Mouse (Mus musculus) limb, embryonic 15.5 days (tissue): ENCODE data around the gene Saa1. TPM values are rescaled to one million over a fixed set of nuclear protein-coding genes. Genes with fewer than 3 reads are reported as not detected.
"Not testable (repeated sequence)": the region's sequence is repeated elsewhere in the genome, so short reads cannot be mapped to it uniquely, and the experiment has no call there.

Experiments used
- ATAC-seq: fragments of 200-750 bp; cut with Nextera tagmentation; 2 replicates; pipeline ENCODE4 v1.8.0; 2017; ENCODE audit warnings: low read depth, moderate TSS enrichment; ENCODE audit not compliant: insufficient number of reproducible peaks, low FRiP score, low TSS enrichment
- H3K27ac ChIP-seq: fragments of 300-500 bp; sonication (generic); 2 replicates; pipeline ENCODE4 v1.5.1; 2015; ENCODE audit warnings: moderate library complexity, mild to moderate bottlenecking, inconsistent platforms
- H3K27me3 ChIP-seq: fragments of 300-500 bp; sonication (generic); 2 replicates; pipeline ENCODE4 v1.6.1; 2015; ENCODE audit warnings: inconsistent platforms
- H3K36me3 ChIP-seq: fragments of 300-500 bp; sonication (generic); 2 replicates; pipeline ENCODE4 v1.6.1; 2015; ENCODE audit warnings: inconsistent platforms
- H3K4me1 ChIP-seq: fragments of 300-500 bp; sonication (generic); 2 replicates; pipeline ENCODE4 v1.6.1; 2015; ENCODE audit warnings: inconsistent platforms
- H3K4me2 ChIP-seq: fragments of 300-500 bp; sonication (generic); 2 replicates; pipeline ENCODE4 v1.6.1; 2015; ENCODE audit warnings: mild to moderate bottlenecking, inconsistent platforms
- H3K4me3 ChIP-seq: fragments of 300-500 bp; sonication (generic); 2 replicates; pipeline ENCODE4 v1.5.1; 2015; ENCODE audit warnings: mild to moderate bottlenecking, inconsistent platforms
- H3K9ac ChIP-seq: fragments of 300-500 bp; sonication (generic); 2 replicates; pipeline ENCODE4 v1.6.1; 2015; ENCODE audit warnings: inconsistent platforms
- H3K9me3 ChIP-seq: fragments of 300-500 bp; sonication (generic); 2 replicates; pipeline ENCODE4 v1.6.1; 2016; ENCODE audit warnings: inconsistent platforms
- WGBS: fragments of 180-500 bp; shearing (Covaris S2); methylation state at CpG from one replicate; pipeline ENCODE4 v1.1.7; 2015; 5-methylcytosine and 5-hydroxymethylcytosine counted together
- polyA plus RNA-seq: library from polyadenylated mRNA; unstranded; fragments of >200 nt; fragmentation: Nextera tagmentation; extraction: Ambion mirVana; gene quantifications from 2 replicates; pipeline ENCODE4 v1.2.1, GENCODE M21; 2015

Saa1 gene
- 1.2 and 1.9 TPM in 2 replicates for polyA plus RNA-seq

DNA sequence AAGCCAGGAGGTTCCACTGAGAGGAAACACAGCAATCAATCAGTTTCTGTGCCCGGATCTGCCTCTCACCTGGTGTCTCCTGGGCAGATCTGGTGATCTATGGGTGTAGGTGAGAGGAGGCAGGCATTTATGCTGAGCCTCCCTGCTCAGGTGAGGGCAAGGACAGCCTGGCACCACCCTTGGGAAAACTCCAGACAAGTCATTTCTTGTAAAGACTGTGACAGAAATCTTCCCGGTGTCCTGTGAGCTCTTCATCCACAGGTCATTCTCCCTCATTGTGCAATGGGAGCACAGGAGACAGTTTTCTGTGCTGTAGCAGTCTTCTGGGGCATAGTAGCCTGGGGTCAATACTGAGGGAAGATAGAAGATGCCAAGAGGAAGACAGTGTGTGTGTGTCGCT lies at the start of gene Saa1:
TSS of gene Saa1 (minus strand) at position 101 of the 400 bp plus-strand sequence.
- H3K4me1 ChIP-seq, H3K9ac ChIP-seq, H3K27ac ChIP-seq, H3K4me3 ChIP-seq, H3K4me2 ChIP-seq, H3K9me3 ChIP-seq, ATAC-seq, H3K36me3 ChIP-seq, H3K27me3 ChIP-seq: not testable (repeated sequence)
- WGBS = 60% methylated on average over 3 of the region's 3 CpGs

DNA sequence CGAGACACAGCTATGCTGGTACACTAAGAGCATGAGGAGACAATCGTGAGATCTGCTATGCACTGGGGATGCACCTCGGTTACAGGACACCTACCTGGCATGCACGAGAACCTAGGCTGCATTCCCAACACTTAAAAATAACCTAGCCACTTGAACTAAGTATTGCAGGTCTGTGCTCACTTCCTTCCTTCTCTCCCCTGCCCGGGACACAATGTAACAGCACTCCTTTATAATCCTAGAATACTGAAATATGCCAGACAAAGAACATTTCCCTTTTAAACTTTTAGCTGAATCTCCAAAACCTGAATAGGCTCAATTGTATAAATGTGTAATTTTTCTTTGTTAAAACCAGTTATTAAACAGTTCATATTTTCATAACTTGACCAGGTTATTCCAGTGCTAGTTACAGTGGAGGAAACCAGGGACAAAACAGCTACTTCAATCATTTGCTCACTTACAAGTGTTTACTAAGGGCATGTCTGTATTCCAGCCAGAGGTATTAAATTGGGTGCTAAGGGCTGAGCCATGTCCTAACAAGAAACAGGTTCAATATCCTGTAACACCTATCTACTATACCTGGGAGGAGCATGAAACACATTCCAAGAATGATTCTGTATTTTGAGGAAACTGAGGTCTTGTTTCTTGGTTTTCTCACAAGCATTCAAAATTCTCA lies 46.5 kb upstream of the Saa1 start:
- H3K27ac ChIP-seq = no peak overlapping the region
- H3K9me3 ChIP-seq = no peaks in the 10 kb centered on the region
- no peak overlapping the region for H3K9ac ChIP-seq
- H3K36me3 ChIP-seq = peaks cover 48% of the 10 kb centered on the region
- no peak for ATAC-seq
- peaks cover 4% of the 10 kb centered on the region; the same call in 1 of the 2 replicates for H3K4me1 ChIP-seq
- H3K4me3 ChIP-seq = no peak overlapping the region
- WGBS = 86% methylated on average over 5 of the region's 5 CpGs
- H3K4me2 ChIP-seq = no peak overlapping the region
- no peaks in the 10 kb centered on the region for H3K27me3 ChIP-seq

DNA sequence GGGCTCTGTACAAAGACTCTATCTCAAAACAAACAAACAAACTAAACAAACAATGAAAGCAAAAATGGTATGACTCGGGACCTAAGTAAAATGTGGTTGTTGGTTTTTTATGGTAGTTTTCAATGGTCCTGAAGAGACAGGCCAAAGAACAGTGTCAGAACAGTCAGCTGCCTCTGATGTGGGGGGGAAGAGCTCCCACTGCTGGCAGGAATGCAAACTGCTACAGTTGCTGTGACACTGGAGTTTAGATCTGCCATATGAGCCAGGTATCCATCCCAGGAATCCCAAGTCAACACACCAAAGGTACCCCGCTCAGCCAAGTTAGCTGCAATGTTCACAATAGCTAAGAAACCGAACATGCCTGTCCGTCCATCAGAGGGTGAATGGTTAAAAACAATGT lies 27.9 kb upstream of the Saa1 start:
- Histone ChIP-seq H3K4me1 (no peaks in the 10 kb centered on the region), H3K27ac (no peak overlapping the region), H3K36me3 (peaks cover 86% of the 10 kb centered on the region), H3K9ac (no peak overlapping the region), H3K4me3 (no peak overlapping the region), H3K27me3 (no peaks in the 10 kb centered on the region), H3K9me3 (no peaks in the 10 kb centered on the region), H3K4me2 (no peak overlapping the region)
- ATAC-seq = no peak
- WGBS = 60% methylated on average over 4 of the region's 4 CpGs

DNA sequence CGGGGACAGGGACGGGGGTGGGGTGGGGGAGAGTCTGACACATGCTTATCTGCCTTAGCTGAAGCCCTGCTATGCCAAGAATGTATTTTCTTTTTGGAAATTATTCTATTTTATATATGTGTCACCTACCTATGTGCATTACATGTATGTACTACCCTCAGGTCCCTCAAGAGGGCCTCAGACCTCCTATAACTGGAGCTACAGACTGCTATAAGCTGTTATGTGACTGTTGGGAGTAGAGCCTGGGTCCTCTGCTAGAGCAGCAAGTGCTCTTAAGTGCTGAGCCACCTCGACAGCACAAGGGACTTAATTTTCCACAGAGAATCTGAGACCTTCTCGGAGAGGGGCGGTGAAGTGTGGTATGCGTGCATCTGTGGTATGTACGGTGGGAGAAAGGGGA lies 25.7 kb upstream of the Saa1 start:
- no peak for ATAC-seq
- H3K4me1 ChIP-seq = no peaks in the 10 kb centered on the region
- no peaks in the 10 kb centered on the region for H3K9me3 ChIP-seq
- H3K36me3 ChIP-seq = peaks cover 82% of the 10 kb centered on the region
- no peak overlapping the region for H3K4me3 ChIP-seq
- no peaks in the 10 kb centered on the region for H3K27me3 ChIP-seq
- 90% methylated on average over 7 of the region's 7 CpGs for WGBS
- H3K27ac ChIP-seq = no peak overlapping the region
- no peak overlapping the region for H3K9ac ChIP-seq
- H3K4me2 ChIP-seq = no peak overlapping the region

DNA sequence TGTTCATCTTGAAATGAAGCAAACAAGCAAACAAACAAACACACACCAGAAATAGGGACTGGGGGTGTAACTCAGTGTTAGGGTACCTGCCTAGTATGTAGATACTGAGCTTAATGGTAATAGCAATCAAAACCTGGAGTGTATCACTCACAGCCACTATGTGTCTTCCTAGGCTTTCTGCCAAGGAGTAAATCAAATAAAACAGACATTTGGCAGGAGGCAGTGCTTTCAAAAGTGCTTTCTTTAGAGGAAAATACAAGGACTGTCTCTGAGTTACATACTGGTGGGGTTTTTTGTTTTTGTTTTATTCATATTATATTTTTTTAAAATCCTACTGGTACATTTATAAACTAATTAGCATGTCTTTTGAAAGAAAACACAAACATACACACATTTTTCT lies 24.6 kb upstream of the Saa1 start:
- ATAC-seq = no peak
- Histone ChIP-seq H3K9me3 (no peaks in the 10 kb centered on the region), H3K4me2 (no peak overlapping the region), H3K4me3 (no peak overlapping the region), H3K36me3 (peaks cover 82% of the 10 kb centered on the region), H3K27me3 (no peaks in the 10 kb centered on the region), H3K9ac (no peak overlapping the region), H3K4me1 (no peaks in the 10 kb centered on the region), H3K27ac (no peak overlapping the region)

DNA sequence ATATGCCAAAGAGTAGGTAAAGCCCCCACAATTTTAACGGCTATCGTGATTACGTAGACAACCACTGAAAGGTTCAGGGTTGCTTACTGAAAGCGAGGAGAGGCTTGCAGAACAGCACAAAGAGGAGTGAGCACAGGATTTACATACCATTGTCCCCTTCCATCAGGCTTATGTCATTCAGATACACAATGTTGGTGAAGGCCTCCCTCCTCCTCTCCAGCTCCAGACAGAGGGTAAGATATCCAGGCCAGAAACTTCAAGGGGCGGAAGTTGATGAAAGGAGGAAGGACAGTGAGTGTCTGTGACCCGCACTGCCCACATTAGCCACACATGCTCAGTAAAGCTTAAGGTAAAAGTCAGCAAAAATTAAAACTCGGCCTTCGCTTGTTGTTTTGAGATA lies 21.9 kb upstream of the Saa1 start:
- Histone ChIP-seq H3K27me3 (no peaks in the 10 kb centered on the region), H3K4me1 (no peaks in the 10 kb centered on the region), H3K27ac (no peak overlapping the region), H3K9me3 (no peaks in the 10 kb centered on the region), H3K4me2 (no peak overlapping the region), H3K4me3 (no peak overlapping the region), H3K9ac (no peak overlapping the region), H3K36me3 (peaks cover 79% of the 10 kb centered on the region)
- 96% methylated on average over 8 of the region's 8 CpGs for WGBS
- no peak for ATAC-seq

DNA sequence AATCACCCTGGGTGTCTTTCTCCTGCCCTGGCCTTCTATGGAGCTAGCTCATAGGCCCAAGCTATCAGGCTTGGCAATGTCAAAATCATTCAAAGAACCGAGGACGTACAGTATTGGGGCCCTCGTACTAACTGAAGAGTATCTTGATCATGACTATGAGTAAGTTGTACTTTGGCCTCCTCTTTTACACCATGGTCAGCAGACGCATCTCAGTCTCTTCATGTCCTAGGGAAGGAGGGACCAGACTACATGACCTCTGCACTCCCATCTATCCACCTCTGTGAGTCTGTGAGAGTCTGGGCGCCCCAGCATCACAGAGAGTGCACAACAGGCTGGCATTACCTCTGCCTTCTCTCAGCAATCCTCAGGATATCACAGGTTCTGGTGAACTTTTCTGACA lies 19.8 kb upstream of the Saa1 start:
- no peak overlapping the region for H3K27ac ChIP-seq
- no peaks in the 10 kb centered on the region for H3K9me3 ChIP-seq
- no peaks in the 10 kb centered on the region for H3K4me1 ChIP-seq
- H3K27me3 ChIP-seq = no peaks in the 10 kb centered on the region
- no peak overlapping the region for H3K9ac ChIP-seq
- ATAC-seq = no peak
- H3K4me3 ChIP-seq = no peak overlapping the region
- no peak overlapping the region for H3K4me2 ChIP-seq
- H3K36me3 ChIP-seq = peaks cover 65% of the 10 kb centered on the region
- WGBS = 95% methylated on average over 5 of the region's 5 CpGs

DNA sequence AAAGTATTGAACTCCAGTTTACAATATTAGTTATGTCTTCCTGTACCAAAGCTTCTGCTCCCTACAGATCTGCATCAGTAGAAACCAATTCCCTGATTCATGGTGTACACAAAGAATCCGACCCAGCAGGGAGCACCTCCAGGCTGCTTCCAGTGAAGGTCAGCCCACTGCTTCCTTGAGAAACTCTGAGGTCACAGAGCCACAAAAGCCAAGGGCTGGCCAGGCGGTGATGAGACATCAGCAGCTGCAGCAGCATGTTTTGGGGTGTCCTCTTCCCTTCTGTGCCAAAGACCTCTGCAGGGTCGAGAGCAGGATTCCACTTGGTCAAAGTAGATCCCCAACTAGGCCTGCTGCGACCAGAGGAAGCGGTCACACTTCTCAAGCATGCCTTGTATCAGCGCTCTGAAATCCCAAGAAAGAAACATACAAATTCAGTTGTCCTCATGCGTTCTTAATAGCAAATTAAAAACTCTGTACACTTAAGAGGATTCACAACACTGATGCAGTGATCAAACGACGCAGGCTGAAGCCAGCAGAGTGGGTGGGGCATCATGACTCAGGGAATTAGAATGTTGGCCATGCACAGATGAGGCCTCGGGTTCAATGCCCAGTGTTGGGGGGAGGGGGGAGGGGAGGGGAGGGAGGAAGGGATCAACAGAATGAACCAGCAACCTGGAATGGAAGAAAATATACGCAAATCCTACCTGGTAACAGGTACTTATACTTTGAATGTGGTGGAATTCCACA lies 18.4 kb upstream of the Saa1 start:
- peaks cover 56% of the 10 kb centered on the region for H3K36me3 ChIP-seq
- no peak for ATAC-seq
- H3K4me3 ChIP-seq = no peak overlapping the region
- 78% methylated on average over 11 of the region's 11 CpGs for WGBS
- no peak overlapping the region for H3K27ac ChIP-seq
- no peak overlapping the region for H3K9ac ChIP-seq
- no peaks in the 10 kb centered on the region for H3K27me3 ChIP-seq
- no peaks in the 10 kb centered on the region for H3K9me3 ChIP-seq
- no peak overlapping the region for H3K4me2 ChIP-seq
- H3K4me1 ChIP-seq = no peaks in the 10 kb centered on the region

DNA sequence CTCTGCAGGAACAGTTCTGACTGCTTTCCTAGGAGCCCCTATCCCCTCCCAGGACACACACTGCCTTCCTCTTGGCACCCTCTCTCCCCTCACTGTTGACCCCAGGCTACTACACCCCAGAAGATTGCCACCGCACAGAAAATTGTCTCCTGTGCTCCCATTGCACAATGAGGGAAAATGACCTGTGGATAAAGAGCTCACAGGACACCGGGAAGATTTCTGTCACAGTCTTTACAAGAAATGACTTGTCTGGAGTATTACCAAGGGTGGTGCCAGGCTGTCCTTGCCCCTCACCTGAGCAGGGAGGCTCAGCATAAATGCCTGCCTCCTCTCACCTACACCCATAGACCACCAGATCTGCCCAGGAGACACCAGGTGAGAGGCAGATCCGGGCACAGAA lies 8.7 kb upstream of the Saa1 start, which contains the start of gene Saa2:
TSS of gene Saa2 (plus strand) at position 301 of the 400 bp plus-strand sequence.
- Histone ChIP-seq H3K36me3 (no peaks in the 10 kb centered on the region), H3K27ac (no peak within 1 kb of the TSS), H3K9me3 (no peaks in the 10 kb centered on the region), H3K9ac (no peak within 1 kb of the TSS), H3K4me3 (no peak within 1 kb of the TSS), H3K4me2 (no peak within 1 kb of the TSS), H3K27me3 (no peaks in the 10 kb centered on the region), H3K4me1 (no peaks in the 10 kb centered on the region)
- WGBS = 57% methylated on average over 3 of the region's 3 CpGs
- ATAC-seq = no peak

DNA sequence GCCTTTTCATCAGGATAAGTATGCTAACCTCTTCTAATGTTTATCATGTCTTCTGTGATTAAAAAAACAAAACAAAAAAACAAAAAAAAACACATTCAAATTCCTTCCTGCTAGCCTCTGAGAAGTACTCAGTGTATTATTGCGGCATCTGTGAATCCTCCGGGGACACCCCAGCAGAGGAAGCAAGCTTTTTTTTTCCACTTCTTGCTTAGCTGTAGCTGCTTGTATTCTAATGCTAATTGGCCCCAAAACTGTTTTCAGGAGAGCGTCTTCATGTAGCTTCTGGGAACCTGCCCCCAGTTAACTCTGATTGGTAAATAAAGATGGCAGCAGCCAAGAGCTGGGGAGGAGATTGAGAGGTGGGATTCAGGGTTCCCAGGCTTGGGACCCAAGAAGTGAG lies 5.7 kb upstream of the Saa1 start:
- no peak for ATAC-seq
- H3K36me3 ChIP-seq = no peaks in the 10 kb centered on the region
- no peak overlapping the region for H3K4me3 ChIP-seq
- 49% methylated on average over 3 of the region's 3 CpGs for WGBS
- no peaks in the 10 kb centered on the region for H3K9me3 ChIP-seq
- no peak overlapping the region for H3K27ac ChIP-seq
- H3K4me1 ChIP-seq = no peaks in the 10 kb centered on the region
- H3K27me3 ChIP-seq = no peaks in the 10 kb centered on the region
- H3K4me2 ChIP-seq = no peak overlapping the region
- no peak overlapping the region for H3K9ac ChIP-seq

DNA sequence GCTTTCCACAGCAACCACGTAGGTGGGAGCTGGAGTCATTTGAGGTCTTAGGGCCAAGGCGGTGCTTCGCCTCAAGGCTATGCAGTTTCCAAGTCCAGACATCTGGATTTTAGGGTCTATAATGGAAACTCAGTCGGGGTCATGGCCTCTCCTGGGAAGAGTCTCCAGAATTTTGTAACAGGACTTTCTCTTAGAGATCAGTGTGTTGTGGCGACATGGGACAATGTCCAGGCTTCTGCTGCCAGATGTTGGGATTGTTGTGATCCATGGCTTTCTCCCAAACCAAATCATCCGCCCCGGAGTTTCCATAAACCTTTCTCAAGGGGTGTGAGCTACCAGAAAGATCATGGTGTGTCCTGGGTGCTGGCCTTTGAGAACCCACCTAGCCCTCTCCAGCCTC lies 3.6 kb upstream of the Saa1 start:
- ATAC-seq = no peak
- Histone ChIP-seq H3K27me3 (no peaks in the 10 kb centered on the region), H3K27ac (no peak overlapping the region)

DNA sequence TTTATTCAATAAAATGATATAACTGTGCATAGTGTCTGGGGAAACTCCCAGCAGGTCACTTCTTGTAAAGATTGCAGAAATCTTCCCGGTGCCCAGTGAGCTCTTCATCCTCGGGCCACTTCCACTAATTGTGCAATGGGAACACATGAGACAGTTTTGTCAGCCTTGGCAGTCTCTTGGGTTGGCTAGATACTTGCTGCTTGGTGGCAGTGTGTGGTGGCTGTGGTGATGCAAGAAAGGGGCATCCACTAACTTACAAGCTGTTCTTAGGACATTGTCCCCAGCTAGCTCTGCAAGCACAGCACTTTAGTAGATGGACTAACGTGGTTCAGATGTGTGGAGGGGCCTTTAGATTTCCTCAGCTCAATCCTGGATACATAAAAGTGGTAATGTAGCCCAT lies 3.0 kb upstream of the Saa1 start:
- Histone ChIP-seq H3K4me1 (no peaks in the 10 kb centered on the region), H3K9me3 (no peaks in the 10 kb centered on the region), H3K36me3 (no peaks in the 10 kb centered on the region), H3K9ac (no peak overlapping the region), H3K4me3 (no peak overlapping the region), H3K27me3 (no peaks in the 10 kb centered on the region), H3K4me2 (no peak overlapping the region), H3K27ac (no peak overlapping the region)
- 63% methylated on average over 3 of the region's 3 CpGs for WGBS
- ATAC-seq = no peak

More for the DNA sequence above, 3.6 kb upstream of the Saa1 start:
- H3K4me3 ChIP-seq = no peak overlapping the region
- 50% methylated on average over 7 of the region's 7 CpGs for WGBS
- H3K9ac ChIP-seq = no peak overlapping the region
- no peaks in the 10 kb centered on the region for H3K4me1 ChIP-seq
- H3K4me2 ChIP-seq = no peak overlapping the region
- no peaks in the 10 kb centered on the region for H3K36me3 ChIP-seq
- no peaks in the 10 kb centered on the region for H3K9me3 ChIP-seq
